Mouse (Mus musculus) CH12.LX (cell line): ENCODE data around the gene Slc25a23. TPM values are rescaled to one million over a fixed set of nuclear protein-coding genes. Genes with fewer than 3 reads are reported as not detected.

ENCODE experiments used
- DNase-seq: peaks from one replicate; pipeline ENCODE4 v3.0.0-alpha.2; 2013; ENCODE audit errors: extremely low read depth
- H3K27ac ChIP-seq: 2 replicates; pipeline ENCODE4 v1.5.1; 2012; ENCODE audit warnings: low read depth, mild to moderate bottlenecking, control low read depth, moderate library complexity; ENCODE audit not compliant: insufficient read depth
- H3K27me3 ChIP-seq: replicated peaks from 2 replicates; pipeline ENCODE3; 2012; ENCODE audit warnings: inconsistent platforms
- H3K36me3 ChIP-seq, 2 experiments: replicated peaks in 1 of 2; 2 replicates each; pipeline versions ENCODE3 to v1.6.1; 2012; ENCODE audit warnings: inconsistent platforms in 1 of 2, low read length in 1 of 2, mild to moderate bottlenecking in 1 of 2, mixed read lengths in 1 of 2, moderate library complexity in 1 of 2; ENCODE audit not compliant: control insufficient read depth in 1 of 2, insufficient read depth in 1 of 2
- H3K4me1 ChIP-seq, 2 experiments: 2 replicates each; pipeline ENCODE4 v1.6.1; 2012; ENCODE audit warnings: inconsistent platforms in 1 of 2, moderate library complexity in 1 of 2; ENCODE audit not compliant: insufficient read depth in 2 of 2, control insufficient read depth in 1 of 2
- H3K4me2 ChIP-seq: 2 replicates; pipeline ENCODE4 v1.6.1; 2012; ENCODE audit warnings: low read depth, mild to moderate bottlenecking, control low read depth; ENCODE audit not compliant: poor library complexity, insufficient read depth, severe bottlenecking
- H3K4me3 ChIP-seq, 3 experiments: fragments of 150-350 bp in 1 of 3; sonication (generic) in 1 of 3; replicated peaks in 1 of 3; 2 replicates each; pipeline versions ENCODE3 to v1.5.1; 2011 to 2012; ENCODE audit warnings: low read depth in 2 of 3, low read length in 2 of 3, mild to moderate bottlenecking in 2 of 3, moderate library complexity in 2 of 3, control low read depth in 1 of 3, improper control_type of control experiment in 1 of 3, inconsistent platforms in 1 of 3, mixed read lengths in 1 of 3; ENCODE audit not compliant: poor library complexity in 1 of 3
- H3K79me2 ChIP-seq: replicated peaks from 2 replicates; pipeline ENCODE4 v1.6.1; 2012; ENCODE audit warnings: mild to moderate bottlenecking, moderate library complexity; ENCODE audit not compliant: control insufficient read depth, poor library complexity, insufficient read depth, severe bottlenecking; ENCODE audit errors: extremely low read depth
- H3K9ac ChIP-seq: 2 replicates; pipeline ENCODE4 v1.6.1; 2012; ENCODE audit warnings: low read depth, mild to moderate bottlenecking, control low read depth, moderate library complexity; ENCODE audit not compliant: insufficient read depth
- H3K9me3 ChIP-seq: replicated peaks from 2 replicates; pipeline ENCODE3; 2012; ENCODE audit warnings: low read length, inconsistent platforms, mixed read lengths
- BHLHE40 ChIP-seq: IDR thresholded peaks from 2 replicates; pipeline ENCODE4 v1.6.1; 2011; ENCODE audit warnings: mild to moderate bottlenecking, low read depth, low read length, improper control_type of control experiment
- CHD1 ChIP-seq: IDR thresholded peaks from 2 replicates; pipeline ENCODE4 v1.6.1; 2012; ENCODE audit warnings: low read depth, low read length, improper control_type of control experiment, inconsistent platforms
- CHD2 ChIP-seq: IDR thresholded peaks from 2 replicates; pipeline ENCODE4 v1.6.1; 2011; ENCODE audit warnings: low read length, improper control_type of control experiment
- ELF1 ChIP-seq: IDR thresholded peaks from 2 replicates; pipeline ENCODE4 v1.6.1; 2014; ENCODE audit warnings: low read depth, mild to moderate bottlenecking, inconsistent platforms, low read length, improper control_type of control experiment
- EP300 ChIP-seq: IDR thresholded peaks from 2 replicates; pipeline ENCODE4 v1.6.1; 2011; ENCODE audit warnings: low read length, improper control_type of control experiment
- ETS1 ChIP-seq: conservative IDR thresholded peaks from 2 replicates; pipeline ENCODE4 v1.6.1; 2012; ENCODE audit warnings: low read depth, mild to moderate bottlenecking, inconsistent platforms, low read length, improper control_type of control experiment, moderate library complexity
- GABPA ChIP-seq: IDR thresholded peaks from 2 replicates; pipeline ENCODE4 v1.6.1; 2012; ENCODE audit warnings: low read depth, low read length, improper control_type of control experiment, inconsistent platforms; ENCODE audit not compliant: insufficient replicate concordance
- IRF4 ChIP-seq: IDR thresholded peaks from 2 replicates; pipeline ENCODE4 v1.6.1; 2014; ENCODE audit warnings: low read depth, mild to moderate bottlenecking, inconsistent platforms, low read length, improper control_type of control experiment
- JUN ChIP-seq: IDR thresholded peaks from 2 replicates; pipeline ENCODE4 v1.6.1; 2011; ENCODE audit warnings: low read depth, mild to moderate bottlenecking, low read length, improper control_type of control experiment, moderate library complexity; ENCODE audit not compliant: insufficient read depth
- KAT2A ChIP-seq: IDR thresholded peaks from 2 replicates; pipeline ENCODE4 v1.6.1; 2012; ENCODE audit warnings: low read length, improper control_type of control experiment, inconsistent platforms; ENCODE audit not compliant: insufficient replicate concordance
- MAFK ChIP-seq: IDR thresholded peaks from 2 replicates; pipeline ENCODE4 v1.6.1; 2011; ENCODE audit warnings: low read length, improper control_type of control experiment; ENCODE audit not compliant: insufficient replicate concordance
- MAZ ChIP-seq: IDR thresholded peaks from 2 replicates; pipeline ENCODE4 v1.6.1; 2012; ENCODE audit warnings: low read depth, mild to moderate bottlenecking, inconsistent platforms, low read length, improper control_type of control experiment, moderate library complexity
- MYC ChIP-seq: IDR thresholded peaks from 2 replicates; pipeline ENCODE4 v1.6.1; 2011; ENCODE audit warnings: low read depth, mild to moderate bottlenecking, improper control_type of control experiment, low read length
- PAX5 ChIP-seq: IDR thresholded peaks from 2 replicates; pipeline ENCODE4 v1.6.1; 2012; ENCODE audit warnings: low read length, inconsistent platforms, mixed read lengths
- POLR2AphosphoS2 ChIP-seq: IDR thresholded peaks from 2 replicates; pipeline ENCODE4 v1.6.1; 2011; ENCODE audit warnings: low read depth, low read length, improper control_type of control experiment
- RAD21 ChIP-seq: IDR thresholded peaks from 2 replicates; pipeline ENCODE4 v1.6.1; 2011; ENCODE audit warnings: low read depth, mild to moderate bottlenecking, low read length, improper control_type of control experiment, moderate library complexity
- RCOR1 ChIP-seq: conservative IDR thresholded peaks from 2 replicates; pipeline ENCODE4 v1.6.1; 2012; ENCODE audit warnings: low read depth, mild to moderate bottlenecking, inconsistent platforms, low read length, improper control_type of control experiment
- SIN3A ChIP-seq: IDR thresholded peaks from 2 replicates; pipeline ENCODE4 v1.6.1; 2012; ENCODE audit warnings: low read length, improper control_type of control experiment, inconsistent platforms
- TBP ChIP-seq: conservative IDR thresholded peaks from 2 replicates; pipeline ENCODE4 v1.6.1; 2011; ENCODE audit warnings: low read depth, low read length, improper control_type of control experiment
- TCF12 ChIP-seq: IDR thresholded peaks from 2 replicates; pipeline ENCODE4 v1.6.1; 2014; ENCODE audit warnings: low read depth, mild to moderate bottlenecking, inconsistent platforms, low read length, improper control_type of control experiment
- UBTF ChIP-seq: IDR thresholded peaks from 2 replicates; pipeline ENCODE4 v1.6.1; 2012; ENCODE audit warnings: low read depth, mild to moderate bottlenecking, inconsistent platforms, low read length, improper control_type of control experiment, moderate library complexity
- USF2 ChIP-seq: conservative IDR thresholded peaks from 2 replicates; pipeline ENCODE4 v1.6.1; 2011; ENCODE audit warnings: low read depth, low read length, improper control_type of control experiment
- dilution Hi-C: fragments of 300-500 bp; cut with MboI; formaldehyde crosslinking; loops from 2 replicates; pipeline ENCODE4 v1.14.3; 2020; ENCODE audit warnings: low sequenced_read_pairs; ENCODE audit not compliant: extremely low pct_unique_long_range_greater_than_20kb, extremely low pct_ligation_motif_present
- in situ Hi-C: fragments of 300-500 bp; cut with MboI; formaldehyde crosslinking; loops from 3 replicates; pipeline ENCODE4 v1.14.3; 2019; ENCODE audit warnings: low sequenced_read_pairs, low pct_ligation_motif_present, low pct_unique_long_range_greater_than_20kb, mixed read lengths
- polyA plus RNA-seq: library from polyadenylated mRNA; unstranded; fragments of >175 nt; gene quantifications from 2 replicates; pipeline ENCODE4 v1.2.1, GENCODE M21; 2012; ENCODE audit warnings: low read depth; ENCODE audit not compliant: insufficient read length
- total RNA-seq, 2 experiments: library from RNA; depleted of rRNA; stranded (reverse); fragments of 300-350 nt in 1 of 2; fragments of >200 nt in 1 of 2; gene quantifications; 2 replicates each; pipeline ENCODE4 v1.2.3; 2012 to 2014

Gene Slc25a23
- total and polyA plus RNA-seq, 3 experiments: 2.2 to 13.8 (median 6.9) TPM

GRCm38 (mm10) chr17:57085970-57086757 is 26.5 kb upstream of the Slc25a23 start:
- dilution Hi-C loops: no loop called here
- in situ Hi-C loops: loop anchor here (25.0 kb wide), 1 partner anchor 251 kb away; no protein-coding TSS in a partner anchor

DNA sequence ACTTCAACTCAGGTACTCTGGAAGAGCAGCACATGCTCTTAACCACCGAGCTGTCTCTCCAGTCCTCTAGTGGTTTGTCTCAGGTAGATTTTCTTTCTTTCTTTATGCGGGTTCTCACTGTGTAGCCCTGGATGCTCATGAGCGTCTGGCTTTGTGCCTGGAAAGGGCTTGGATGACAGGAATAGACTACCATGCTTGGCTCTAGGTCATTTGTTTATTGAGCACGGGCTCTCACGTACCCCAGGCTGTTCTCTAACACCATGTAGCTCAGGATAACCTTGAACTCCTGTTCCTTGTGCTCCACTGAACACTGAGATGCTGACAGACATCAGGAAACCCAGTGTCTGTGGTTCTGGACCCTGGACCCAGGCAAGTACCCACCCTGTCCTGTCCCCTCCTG is 22.8 kb upstream of the Slc25a23 start:
- H3K9me3 ChIP-seq: no peaks in the 10 kb centered on the region
- in situ Hi-C loops: loop anchor here (25.0 kb wide), 1 partner anchor 255 kb away; no protein-coding TSS in a partner anchor
- peaks cover 6% of the 10 kb centered on the region; the same call in 1 of the 2 replicates for H3K79me2 ChIP-seq
- H3K4me3 ChIP-seq: no peak overlapping the region
- H3K4me2 ChIP-seq: no peak overlapping the region
- no peak overlapping the region for H3K27ac ChIP-seq
- H3K36me3 ChIP-seq: peaks cover 19 to 56% of the 10 kb centered on the region in 2 experiments
- no peak for DNase-seq
- H3K4me1 ChIP-seq: peaks cover 14 to 28% of the 10 kb centered on the region in 2 experiments
- H3K9ac ChIP-seq: no peak overlapping the region
- dilution Hi-C loops: no loop called here
- TF ChIP-seq IRF4 (no peak), PAX5 (no peak), MAZ (no peak), EP300 (no peak), POLR2AphosphoS2 (no peak), BHLHE40 (no peak), JUN (no peak), TCF12 (no peak), CHD2 (no peak), ELF1 (no peak), UBTF (no peak), CHD1 (no peak), GABPA (no peak), KAT2A (no peak), RAD21 (no peak), TBP (no peak)
- H3K27me3 ChIP-seq: no peaks in the 10 kb centered on the region

More at GRCm38 (mm10) chr17:57085970-57086757, 26.5 kb upstream of the Slc25a23 start:
- H3K27ac ChIP-seq: no peak overlapping the region
- H3K9ac ChIP-seq: no peak overlapping the region
- peaks cover 10 to 58% of the 10 kb centered on the region in 2 experiments for H3K36me3 ChIP-seq
- no peaks in the 10 kb centered on the region for H3K27me3 ChIP-seq
- no peak overlapping the region for H3K4me3 ChIP-seq
- no peak for TF ChIP-seq MAZ
- no peak for TF ChIP-seq ETS1
- TF ChIP-seq ELF1: no peak
- no peak for TF ChIP-seq CHD2
- TF ChIP-seq PAX5: no peak
- no peak for TF ChIP-seq CHD1
- no peak for TF ChIP-seq TCF12
- no peak for TF ChIP-seq MYC
- TF ChIP-seq USF2: no peak
- TF ChIP-seq SIN3A: no peak
- TF ChIP-seq RCOR1: no peak
- no peak for TF ChIP-seq EP300
- no peak for TF ChIP-seq MAFK
- no peaks in the 10 kb centered on the region for H3K9me3 ChIP-seq
- no peaks in the 10 kb centered on the region for H3K79me2 ChIP-seq
- DNase-seq: no peak
- 0 out of 4 replicates have a peak, but pooled peaks cover 0 to 4% of the 10 kb centered on the region in 2 experiments for H3K4me1 ChIP-seq
- no peak overlapping the region for H3K4me2 ChIP-seq
